Mouse (Mus musculus): ENCODE results near the gene Dstyk.
A peak's percentile ranks its signal among the peaks of the same experiment; 100 is the strongest.

Gene Dstyk

GRCm38 (mm10) chr1:132417319-132418251 is at the start of gene Dstyk:
Gene Dstyk (plus strand): TSS chr1:132417555.
- peak; percentile 100 for ATAC-seq (ENCODE audit: insufficient number of reproducible peaks, low FRiP score, low TSS enrichment)

- peak; percentile 72 for ATAC-seq (ENCODE audit: insufficient number of reproducible peaks, low FRiP score, low TSS enrichment)
Observed at GRCm38 (mm10) chr1:132367692-132368506, 49.5 kb upstream of the Dstyk start.

- no peak for ATAC-seq (ENCODE audit: insufficient number of reproducible peaks, low FRiP score, low TSS enrichment)
Observed at GRCm38 (mm10) chr1:132370681-132371173, 46.6 kb upstream of the Dstyk start.

- ATAC-seq (ENCODE audit: insufficient number of reproducible peaks, low FRiP score, low TSS enrichment) = no peak
Observed at GRCm38 (mm10) chr1:132371298-132372081, 45.9 kb upstream of the Dstyk start.

- ATAC-seq (ENCODE audit: insufficient number of reproducible peaks, low FRiP score, low TSS enrichment) = no peak
Observed at GRCm38 (mm10) chr1:132372354-132372753, 45.0 kb upstream of the Dstyk start.

GRCm38 (mm10) chr1:132372896-132373534 is 44.3 kb upstream of the Dstyk start:
- no peak for ATAC-seq (ENCODE audit: insufficient number of reproducible peaks, low FRiP score, low TSS enrichment)

GRCm38 (mm10) chr1:132374140-132374872 is 43.0 kb upstream of the Dstyk start:
- no peak for ATAC-seq (ENCODE audit: insufficient number of reproducible peaks, low FRiP score, low TSS enrichment)

- no peak for ATAC-seq (ENCODE audit: insufficient number of reproducible peaks, low FRiP score, low TSS enrichment)
Observed at GRCm38 (mm10) chr1:132374873-132375244, 42.5 kb upstream of the Dstyk start.

GRCm38 (mm10) chr1:132375256-132375655 is 42.1 kb upstream of the Dstyk start:
- no peak for ATAC-seq (ENCODE audit: insufficient number of reproducible peaks, low FRiP score, low TSS enrichment)

GRCm38 (mm10) chr1:132376211-132377054 is 40.9 kb upstream of the Dstyk start:
- ATAC-seq (ENCODE audit: insufficient number of reproducible peaks, low FRiP score, low TSS enrichment) = no peak

- ATAC-seq (ENCODE audit: insufficient number of reproducible peaks, low FRiP score, low TSS enrichment) = no peak
Observed at GRCm38 (mm10) chr1:132377055-132377365, 40.3 kb upstream of the Dstyk start.

- ATAC-seq (ENCODE audit: insufficient number of reproducible peaks, low FRiP score, low TSS enrichment) = no peak
Observed at GRCm38 (mm10) chr1:132377811-132378210, 39.5 kb upstream of the Dstyk start.

GRCm38 (mm10) chr1:132380550-132381100 is 36.7 kb upstream of the Dstyk start:
- no peak for ATAC-seq (ENCODE audit: insufficient number of reproducible peaks, low FRiP score, low TSS enrichment)

- ATAC-seq (ENCODE audit: insufficient number of reproducible peaks, low FRiP score, low TSS enrichment) = peak; percentile 56; the same call in 1 of the 2 replicates
Observed at GRCm38 (mm10) chr1:132381929-132382328, 35.4 kb upstream of the Dstyk start.

- no peak for ATAC-seq (ENCODE audit: insufficient number of reproducible peaks, low FRiP score, low TSS enrichment)
Observed at GRCm38 (mm10) chr1:132384001-132384554, 33.3 kb upstream of the Dstyk start.

GRCm38 (mm10) chr1:132385266-132385665 is 32.1 kb upstream of the Dstyk start:
- ATAC-seq (ENCODE audit: insufficient number of reproducible peaks, low FRiP score, low TSS enrichment) = no peak

- no peak for ATAC-seq (ENCODE audit: insufficient number of reproducible peaks, low FRiP score, low TSS enrichment)
Observed at GRCm38 (mm10) chr1:132385711-132386110, 31.6 kb upstream of the Dstyk start.

- no peak for ATAC-seq (ENCODE audit: insufficient number of reproducible peaks, low FRiP score, low TSS enrichment)
Observed at GRCm38 (mm10) chr1:132386266-132386665, 31.1 kb upstream of the Dstyk start.

Measured in cerebellum, adult (tissue).